Mouse (Mus musculus) lung, adult 10 weeks (tissue): ENCODE data around the gene Bbc3. TPM values are rescaled to one million over a fixed set of nuclear protein-coding genes. Genes with fewer than 3 reads are reported as not detected.

Source experiments
- polyA plus RNA-seq: library from polyadenylated mRNA; stranded (reverse); fragments of 350-450 nt; fragmentation: Illumina TruSeq; extraction: RNeasy Lipid Tissue Mini Kit (QIAGEN cat#74804); gene quantifications from one replicate; pipeline ENCODE4 v1.2.3, GENCODE M21; 2014; ENCODE audit warnings: low read depth, low replicate concordance; ENCODE audit not compliant: insufficient read depth

The Bbc3 gene
- 17.1 TPM for polyA plus RNA-seq

GRCm38 (mm10) chr7:16308093-16308492 is at the start of gene Bbc3:
Gene Bbc3 (plus strand): TSS chr7:16308393.

DNA sequence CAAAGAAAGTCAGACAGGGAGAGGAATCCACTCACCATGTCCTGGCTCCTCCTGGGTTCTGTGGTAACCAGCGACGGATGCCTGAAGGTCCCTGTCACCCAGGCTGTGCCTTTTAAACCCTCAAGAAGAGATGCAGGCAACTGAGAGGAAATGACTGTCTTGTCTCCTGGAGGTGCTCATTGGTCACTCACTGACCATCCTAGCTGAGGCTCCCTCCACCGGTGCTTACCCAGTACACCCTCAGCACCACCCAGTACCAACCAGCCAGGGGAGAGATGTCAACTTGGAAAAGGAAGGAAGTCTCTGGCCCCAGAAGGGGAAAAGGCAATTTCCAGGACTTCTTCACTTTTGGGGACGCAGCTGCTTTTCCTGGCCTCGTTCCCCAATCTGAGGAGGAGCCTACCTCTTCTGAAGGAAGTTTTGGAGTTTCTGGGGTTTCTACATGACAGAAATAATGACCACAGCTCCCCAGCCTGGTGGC is 49.0 kb upstream of the Bbc3 start, which contains the start of gene C5ar1:
Gene C5ar1, minus strand, starts transcription at position 431 of the 481 bp plus-strand sequence.

GRCm38 (mm10) chr7:16273081-16273765 is 35.0 kb upstream of the Bbc3 start, which contains the start of gene Inafm1:
Gene Inafm1 (minus strand): TSS chr7:16273617.

DNA sequence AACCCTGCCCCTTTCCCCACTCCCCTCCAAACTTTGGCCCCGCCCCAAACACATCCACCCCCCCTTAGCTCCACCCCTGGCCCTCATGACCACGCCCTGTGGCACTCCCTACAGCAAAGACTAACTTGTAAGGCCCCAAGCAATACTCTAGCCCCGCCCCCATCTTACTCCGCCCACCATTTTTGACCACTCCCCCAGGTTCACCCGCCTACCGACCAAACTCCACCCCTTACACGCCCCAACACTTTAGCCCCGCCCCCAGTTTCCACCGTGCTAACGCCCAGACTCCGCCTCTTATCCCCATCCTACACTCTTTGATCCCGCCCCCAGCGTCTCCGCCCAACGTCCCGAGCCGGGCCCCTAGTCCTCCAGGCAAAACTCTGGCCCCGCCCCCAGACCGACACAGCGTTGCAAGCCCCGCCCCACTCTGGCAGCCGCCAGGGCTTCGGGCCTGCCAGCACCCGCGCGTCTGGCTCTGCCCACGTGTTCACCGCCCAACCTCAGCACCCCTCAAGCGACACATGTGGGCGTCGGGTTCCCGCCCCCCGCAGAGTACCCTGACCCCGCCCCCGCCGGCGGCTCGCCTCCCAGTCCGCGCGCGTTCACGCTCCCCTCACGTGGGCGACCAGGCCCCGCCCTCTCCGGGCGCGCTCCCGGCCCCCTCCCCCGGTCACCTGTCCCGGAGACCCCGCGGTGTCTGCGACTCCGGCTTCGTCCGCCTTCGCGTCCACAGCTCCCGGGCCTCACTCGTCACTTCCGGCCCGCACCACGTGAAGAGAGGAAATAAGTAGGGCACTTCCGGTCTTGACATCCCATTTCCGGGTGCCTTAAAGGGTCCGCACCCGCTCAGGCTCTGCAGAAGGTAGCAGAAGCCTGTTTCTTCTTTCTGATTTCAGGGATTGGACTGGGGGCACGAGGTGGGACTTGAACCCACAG is 21.9 kb upstream of the Bbc3 start, which contains the start of gene Ccdc9:
Gene Ccdc9, minus strand, starts transcription at position 770 of the 936 bp plus-strand sequence.

Other genes with a start within 250 kb of the Bbc3 start
- gene Zfp541, start 246.6 kb upstream of the Bbc3 start, polyA plus RNA-seq = not detected
- gene Napa, start 209.9 kb upstream of the Bbc3 start, polyA plus RNA-seq = 58.6 TPM
- 13.3 TPM for gene Kptn, start 188.5 kb upstream of the Bbc3 start, polyA plus RNA-seq
- gene Slc8a2, start 178.6 kb upstream of the Bbc3 start, polyA plus RNA-seq = 0.25 TPM
- gene Meis3, start 133.3 kb upstream of the Bbc3 start, polyA plus RNA-seq = 7.1 TPM
- 5.7 TPM for gene Dhx34, start 86.4 kb upstream of the Bbc3 start, polyA plus RNA-seq
- 1.2 TPM for gene C5ar2, start 64.2 kb upstream of the Bbc3 start, polyA plus RNA-seq
- gene C5ar1, start 48.9 kb upstream of the Bbc3 start, polyA plus RNA-seq = 10.3 TPM
- gene Inafm1, start 34.8 kb upstream of the Bbc3 start, polyA plus RNA-seq = 21.4 TPM
- gene Ccdc9, start 21.6 kb upstream of the Bbc3 start, polyA plus RNA-seq = 58.7 TPM
- 51.7 TPM for gene Sae1, start 79.4 kb downstream of the Bbc3 start, polyA plus RNA-seq
- 9.9 TPM for gene Zc3h4, start 92.5 kb downstream of the Bbc3 start, polyA plus RNA-seq
- gene Tmem160, start 144.4 kb downstream of the Bbc3 start, polyA plus RNA-seq = 63.6 TPM
- not detected for gene Npas1, start 169.3 kb downstream of the Bbc3 start, polyA plus RNA-seq